Mouse (Mus musculus) ES-E14 (cell line): ENCODE results near the gene Cpxm1. TPM values are rescaled to one million over a fixed set of nuclear protein-coding genes. Genes with fewer than 3 reads are reported as not detected.
"Not testable (repeated sequence)": the region's sequence is repeated elsewhere in the genome, so short reads cannot be mapped to it uniquely, and the experiment has no call there.

Experiments
- DNase-seq: peaks from one replicate; pipeline ENCODE4 v3.0.0-alpha.2; 2013; ENCODE audit warnings: low read depth, low spot score
- H3K27ac ChIP-seq: 2 replicates; pipeline ENCODE4 v1.5.1; 2012; ENCODE audit warnings: low read depth, mild to moderate bottlenecking, low read length, moderate library complexity, mixed read lengths; ENCODE audit not compliant: poor library complexity, insufficient read depth, severe bottlenecking
- H3K36me3 ChIP-seq: 2 replicates; pipeline ENCODE4 v1.6.1; 2012; ENCODE audit warnings: mild to moderate bottlenecking, low read length, moderate library complexity, mixed read lengths; ENCODE audit not compliant: control insufficient read depth, poor library complexity, insufficient read depth, severe bottlenecking
- H3K4me1 ChIP-seq, 2 experiments: fragments of 150-350 bp in 1 of 2; sonication (generic) in 1 of 2; 2 replicates each; pipeline ENCODE4 v1.6.1; 2012; ENCODE audit warnings: low read length in 2 of 2, mild to moderate bottlenecking in 1 of 2, mixed read lengths in 1 of 2; ENCODE audit not compliant: control insufficient read depth in 2 of 2, insufficient read depth in 2 of 2, poor library complexity in 1 of 2
- H3K4me3 ChIP-seq, 2 experiments: fragments of 150-350 bp in 1 of 2; sonication (generic) in 1 of 2; 2 replicates each; pipeline ENCODE4 v1.5.1; 2012; ENCODE audit warnings: low read length in 2 of 2, low read depth in 1 of 2, mild to moderate bottlenecking in 1 of 2, mixed read lengths in 1 of 2; ENCODE audit not compliant: insufficient read depth in 1 of 2, poor library complexity in 1 of 2, severe bottlenecking in 1 of 2
- H3K9ac ChIP-seq: 2 replicates; pipeline ENCODE4 v1.6.1; 2012; ENCODE audit warnings: low read depth, mild to moderate bottlenecking, low read length, mixed read lengths; ENCODE audit not compliant: poor library complexity, insufficient read depth, severe bottlenecking
- H3K9me3 ChIP-seq: fragments of 150-350 bp; sonication (generic); 2 replicates; pipeline ENCODE4 v1.6.1; 2012; ENCODE audit warnings: low read depth, mild to moderate bottlenecking, low read length; ENCODE audit not compliant: control insufficient read depth, insufficient read depth
- CHD2 ChIP-seq: IDR thresholded peaks from 2 replicates; pipeline ENCODE4 v1.6.1; 2014; ENCODE audit warnings: mild to moderate bottlenecking, low read depth, low read length, inconsistent platforms
- HCFC1 ChIP-seq: IDR thresholded peaks from 2 replicates; pipeline ENCODE4 v1.6.1; 2012; ENCODE audit warnings: low read length, inconsistent platforms, borderline replicate concordance; ENCODE audit not compliant: insufficient read depth
- MAFK ChIP-seq: IDR thresholded peaks from 2 replicates; pipeline ENCODE4 v1.6.1; 2014; ENCODE audit warnings: mild to moderate bottlenecking, low read depth, low read length, inconsistent platforms; ENCODE audit not compliant: insufficient read depth
- ZC3H11A ChIP-seq: IDR thresholded peaks from 2 replicates; pipeline ENCODE4 v1.6.1; 2012; ENCODE audit warnings: low read depth, mild to moderate bottlenecking, inconsistent platforms, low read length, borderline replicate concordance
- ZNF384 ChIP-seq: IDR thresholded peaks from 2 replicates; pipeline ENCODE4 v1.6.1; 2012; ENCODE audit warnings: low read depth, low read length, inconsistent platforms
- in situ Hi-C, 2 experiments: fragments of 600-800 bp; cut with MboI; formaldehyde crosslinking; loops; one replicate each; pipeline ENCODE4 v1.15.1; 2025; ENCODE audit warnings: low sequenced_read_pairs in 2 of 2, inconsistent platforms in 1 of 2; ENCODE audit not compliant: unreplicated experiment in 2 of 2
- total RNA-seq: library from RNA; depleted of rRNA; stranded (reverse); fragments of 300-350 nt; gene quantifications from 2 replicates; pipeline ENCODE4 v1.2.3, GENCODE M21; 2012

The Cpxm1 gene
- total RNA-seq, 1 experiment: 52.2 TPM

GRCm38 (mm10) chr2:130383895-130384294 lies 13.5 kb downstream of the Cpxm1 start:
- in situ Hi-C loops: no loop called here
- Histone ChIP-seq H3K9ac (no peak overlapping the region), H3K27ac (no peak overlapping the region), H3K36me3 (no peaks in the 10 kb centered on the region), H3K4me3 (no peak overlapping the region), H3K4me1 (no peaks in the 10 kb centered on the region), H3K9me3 (no peaks in the 10 kb centered on the region)
- TF ChIP-seq MAFK (no peak), HCFC1 (no peak), ZNF384 (no peak), CHD2 (no peak)
- DNase-seq: no peak

- Histone ChIP-seq H3K36me3 (no peaks in the 10 kb centered on the region), H3K4me1 (no peaks in the 10 kb centered on the region), H3K9ac (no peak overlapping the region), H3K4me3 (no peak overlapping the region), H3K27ac (no peak overlapping the region), H3K9me3 (no peaks in the 10 kb centered on the region)
- TF ChIP-seq HCFC1 (no peak), ZC3H11A (no peak), ZNF384 (no peak), CHD2 (no peak), MAFK (no peak)
- in situ Hi-C loops: no loop called here
- DNase-seq: no peak
Measured at GRCm38 (mm10) chr2:130383205-130383604, 14.2 kb downstream of the Cpxm1 start.

GRCm38 (mm10) chr2:130374951-130375350 lies 22.4 kb downstream of the Cpxm1 start:
- in situ Hi-C loops: no loop called here
- Histone ChIP-seq H3K9me3 (no peaks in the 10 kb centered on the region), H3K4me3 (no peak overlapping the region), H3K9ac (no peak overlapping the region), H3K4me1 (0 out of 4 replicates have a peak, but pooled peaks cover 0 to 1% of the 10 kb centered on the region in 2 experiments), H3K36me3 (no peaks in the 10 kb centered on the region), H3K27ac (no peak overlapping the region)
- TF ChIP-seq HCFC1: no peak
- no peak for TF ChIP-seq ZNF384
- TF ChIP-seq MAFK: no peak
- no peak for TF ChIP-seq ZC3H11A
- no peak for TF ChIP-seq CHD2
- no peak for DNase-seq

DNA sequence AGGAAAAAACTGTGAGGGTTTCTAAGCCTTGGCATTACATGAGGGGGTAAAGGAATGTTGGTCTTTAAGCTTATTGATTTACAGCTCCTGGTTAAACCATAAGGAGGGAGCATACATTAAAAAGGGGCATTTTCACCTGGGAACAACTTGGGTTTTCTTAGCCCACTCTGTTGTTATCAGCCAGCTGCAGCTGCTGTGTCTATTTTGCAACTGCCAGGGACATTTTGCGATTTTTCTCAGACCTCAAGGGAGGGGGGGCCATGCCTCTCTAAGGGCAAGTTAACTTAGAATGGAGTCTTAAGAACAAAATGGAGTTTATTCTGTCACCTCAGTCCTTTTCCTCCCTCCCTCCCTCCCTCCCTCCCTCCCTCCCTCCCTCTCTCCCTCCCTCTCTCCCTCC lies 24.3 kb downstream of the Cpxm1 start:
- in situ Hi-C loops, H3K9ac ChIP-seq, H3K9me3 ChIP-seq, H3K4me3 ChIP-seq, DNase-seq, H3K27ac ChIP-seq, H3K36me3 ChIP-seq, H3K4me1 ChIP-seq: not testable (repeated sequence)

GRCm38 (mm10) chr2:130367386-130367785 lies 30.0 kb downstream of the Cpxm1 start:
- no peak overlapping the region for H3K4me3 ChIP-seq
- no peaks in the 10 kb centered on the region for H3K9me3 ChIP-seq
- H3K36me3 ChIP-seq: no peaks in the 10 kb centered on the region
- DNase-seq: no peak
- TF ChIP-seq MAFK (no peak), ZC3H11A (no peak), ZNF384 (no peak), HCFC1 (no peak), CHD2 (no peak)
- in situ Hi-C loops: no loop called here
- peaks cover 0 to 7% of the 10 kb centered on the region in 2 experiments; a peak in 1 of 4 replicates for H3K4me1 ChIP-seq
- no peak overlapping the region for H3K27ac ChIP-seq
- H3K9ac ChIP-seq: no peak overlapping the region
